Mouse (Mus musculus) liver, embryonic 14.5 days (tissue): ENCODE data around the gene Ccl1.

Experiments
- CTCF ChIP-seq: IDR thresholded peaks from 2 replicates; pipeline ENCODE4 v1.5.1; 2016; ENCODE audit warnings: antibody characterized with exemption, low read depth, control low read depth
- EP300 ChIP-seq: IDR thresholded peaks from 2 replicates; pipeline ENCODE4 v1.6.1; 2016; ENCODE audit warnings: antibody characterized with exemption, low read depth

DNA sequence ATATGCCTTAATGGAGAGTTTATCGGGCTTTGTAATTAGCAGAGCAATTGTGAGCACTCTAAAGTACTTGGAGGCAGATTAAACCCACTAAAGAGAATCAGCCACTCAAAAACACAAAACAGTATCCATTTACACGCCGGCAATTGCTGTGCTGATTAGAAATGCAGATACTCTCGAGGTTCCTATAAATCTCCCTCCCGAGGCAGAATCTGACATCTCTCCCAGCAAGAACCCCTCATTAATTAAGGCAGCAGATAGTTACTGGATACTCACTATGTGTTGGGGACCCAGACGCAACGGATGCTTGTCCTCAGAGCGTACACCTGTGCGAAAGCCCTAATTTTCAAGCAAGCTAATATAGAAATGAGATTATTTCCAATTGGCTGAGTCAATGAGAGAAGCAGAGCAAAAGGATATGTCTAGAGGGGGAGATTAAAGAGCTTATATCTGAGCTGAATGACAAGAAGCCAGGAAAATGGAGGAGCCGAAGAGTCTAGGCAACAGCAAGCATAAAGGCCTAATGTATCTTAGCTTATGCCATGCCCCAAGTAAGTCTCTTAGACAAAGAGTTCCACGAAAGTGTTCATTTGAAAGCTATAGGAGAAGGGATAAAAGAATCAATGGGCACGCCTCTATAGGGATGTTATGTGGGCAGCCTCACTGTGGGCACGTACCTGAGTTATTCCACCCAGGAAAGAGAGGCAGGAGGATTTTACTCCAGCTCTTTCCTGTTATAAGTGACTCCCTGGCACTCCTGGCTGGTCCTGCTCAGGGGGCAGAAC lies 115.5 kb downstream of the Ccl1 start:
- TF ChIP-seq CTCF = no peak
- TF ChIP-seq EP300 = no peak
